Mouse (Mus musculus) embryonic facial prominence, embryonic 10.5 days (tissue): ENCODE measurements around the gene F2r. TPM values are rescaled to one million over a fixed set of nuclear protein-coding genes. Genes with fewer than 3 reads are reported as not detected.
A peak's percentile ranks its signal among the peaks of the same experiment; 100 is the strongest.

ENCODE experiments used
- DNase-seq: peaks from one replicate; pipeline ENCODE4 v3.0.0-alpha.2; 2017; ENCODE audit warnings: low spot score
- H3K27ac ChIP-seq: fragments of 300-500 bp; sonication (generic); replicated peaks from 2 replicates; pipeline ENCODE4 v1.5.1; 2016; ENCODE audit warnings: mild to moderate bottlenecking
- H3K27me3 ChIP-seq: fragments of 300-500 bp; sonication (generic); replicated peaks from 2 replicates; pipeline ENCODE4 v1.6.1; 2016; ENCODE audit warnings: low read depth, mild to moderate bottlenecking; ENCODE audit not compliant: poor library complexity, severe bottlenecking
- H3K36me3 ChIP-seq: fragments of 300-500 bp; sonication (generic); replicated peaks from 2 replicates; pipeline ENCODE4 v1.6.1; 2016; ENCODE audit warnings: mild to moderate bottlenecking, moderate library complexity
- H3K4me1 ChIP-seq: fragments of 300-500 bp; sonication (generic); 2 replicates; pipeline ENCODE4 v1.6.1; 2016
- H3K4me3 ChIP-seq: fragments of 300-500 bp; sonication (generic); 2 replicates; pipeline ENCODE4 v1.5.1; 2016; ENCODE audit warnings: mild to moderate bottlenecking, moderate library complexity
- H3K9me3 ChIP-seq: fragments of 300-500 bp; sonication (generic); 2 replicates; pipeline ENCODE4 v1.6.1; 2016; ENCODE audit warnings: mild to moderate bottlenecking
- WGBS: fragments of 180-500 bp; shearing (Covaris S2); methylation state at CpG from one replicate; pipeline ENCODE4 v1.1.7; 2016; 5-methylcytosine and 5-hydroxymethylcytosine counted together
- polyA plus RNA-seq: library from polyadenylated mRNA; unstranded; fragments of >200 nt; fragmentation: Nextera tagmentation; extraction: Ambion mirVana; gene quantifications from 2 replicates; pipeline ENCODE4 v1.2.1, GENCODE M21; 2016

F2r gene
- 120 and 127 TPM in 2 replicates for polyA plus RNA-seq

DNA sequence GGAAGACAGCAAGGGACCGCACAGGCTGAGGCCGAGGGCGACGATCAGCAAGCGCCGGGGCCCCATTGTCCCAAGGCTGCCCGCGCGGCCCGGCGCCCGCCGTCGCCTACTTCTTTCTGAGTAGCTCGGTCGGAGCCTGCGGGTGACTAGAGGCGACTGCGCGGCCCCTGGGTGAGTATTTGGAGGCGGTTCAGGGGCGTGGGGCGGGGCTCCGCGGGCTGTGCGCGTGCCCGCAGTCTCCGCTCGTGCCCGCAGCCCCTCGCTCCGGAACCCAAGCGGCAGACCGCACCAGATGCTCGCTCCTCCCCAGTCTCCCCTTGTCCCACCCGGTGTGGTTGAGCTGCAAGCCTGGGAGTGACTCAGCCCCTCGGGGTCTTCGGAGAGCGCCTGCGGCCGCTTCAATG, at the start of gene F2r:
Gene F2r (minus strand): TSS at position 179 of the 404 bp plus-strand sequence.
- Histone ChIP-seq H3K27me3 (no peaks in the 10 kb centered on the region), H3K4me3 (peak within 1 kb of the TSS; percentile 88), H3K9me3 (no peaks in the 10 kb centered on the region), H3K27ac (peak within 1 kb of the TSS; percentile 97), H3K36me3 (peaks cover 31% of the 10 kb centered on the region), H3K4me1 (peaks cover 45% of the 10 kb centered on the region)
- DNase-seq = peak; percentile 94
- WGBS = under 1% methylated on average over 42 of the region's 42 CpGs

DNA sequence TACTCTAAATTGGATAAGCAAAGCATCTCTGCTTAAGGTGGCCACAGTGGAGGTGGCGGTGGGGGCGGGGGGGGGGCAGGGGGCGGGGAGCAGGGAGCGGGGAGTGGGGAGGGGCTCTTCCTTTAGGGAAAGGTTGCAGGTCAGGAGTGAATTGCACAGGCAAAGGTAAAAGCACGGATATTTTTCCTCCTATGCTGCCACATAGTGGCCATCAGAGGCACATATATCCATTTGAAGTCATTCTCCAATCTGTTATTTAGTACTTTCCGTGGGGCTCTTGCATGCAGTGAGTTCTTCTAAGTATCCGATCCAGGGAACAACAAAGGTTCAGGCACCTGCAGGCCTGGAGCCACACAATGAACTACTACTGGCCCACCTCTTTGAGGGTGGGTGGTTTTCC, 49.0 kb upstream of the F2r start:
- Histone ChIP-seq H3K27ac (no peak overlapping the region), H3K36me3 (peaks cover 73% of the 10 kb centered on the region), H3K27me3 (no peaks in the 10 kb centered on the region), H3K4me3 (no peak overlapping the region), H3K4me1 (peaks cover 12% of the 10 kb centered on the region), H3K9me3 (no peaks in the 10 kb centered on the region)
- 17% methylated on average over 7 of the region's 7 CpGs for WGBS
- DNase-seq = no peak

- H3K4me3 ChIP-seq = no peak overlapping the region
- H3K27me3 ChIP-seq = no peaks in the 10 kb centered on the region
- no peak for DNase-seq
- H3K9me3 ChIP-seq = no peaks in the 10 kb centered on the region
- peaks cover 12% of the 10 kb centered on the region for H3K4me1 ChIP-seq
- peaks cover 75% of the 10 kb centered on the region for H3K36me3 ChIP-seq
- H3K27ac ChIP-seq = no peak overlapping the region
- WGBS = 85% methylated on average over 13 of the region's 13 CpGs
Observed at GRCm38 (mm10) chr13:95665644-95666356, 47.5 kb upstream of the F2r start.

DNA sequence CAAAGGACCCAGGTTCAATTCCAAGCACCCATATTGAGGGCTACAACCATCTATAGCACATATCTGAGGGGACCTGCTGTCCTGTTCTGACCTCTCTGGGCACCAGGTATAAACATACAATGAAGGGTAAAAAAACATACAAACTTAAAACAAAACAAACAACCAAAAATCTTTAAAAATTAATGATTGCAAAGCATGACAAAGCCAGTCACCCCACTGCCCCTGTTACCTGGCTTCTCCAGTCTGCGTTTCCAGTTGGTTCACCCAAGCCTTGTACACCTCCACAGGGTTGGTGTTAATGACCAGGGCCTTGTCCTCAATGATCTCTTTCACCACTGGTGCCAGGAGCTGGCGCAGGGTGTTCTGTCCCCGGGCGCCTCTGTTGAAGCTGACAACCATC, 45.5 kb upstream of the F2r start:
- DNase-seq = no peak
- Histone ChIP-seq H3K4me3 (no peak overlapping the region), H3K27ac (no peak overlapping the region), H3K36me3 (peaks cover 76% of the 10 kb centered on the region), H3K4me1 (peaks cover 12% of the 10 kb centered on the region), H3K9me3 (no peaks in the 10 kb centered on the region), H3K27me3 (no peaks in the 10 kb centered on the region)
- 93% methylated on average over 4 of the region's 4 CpGs for WGBS

DNA sequence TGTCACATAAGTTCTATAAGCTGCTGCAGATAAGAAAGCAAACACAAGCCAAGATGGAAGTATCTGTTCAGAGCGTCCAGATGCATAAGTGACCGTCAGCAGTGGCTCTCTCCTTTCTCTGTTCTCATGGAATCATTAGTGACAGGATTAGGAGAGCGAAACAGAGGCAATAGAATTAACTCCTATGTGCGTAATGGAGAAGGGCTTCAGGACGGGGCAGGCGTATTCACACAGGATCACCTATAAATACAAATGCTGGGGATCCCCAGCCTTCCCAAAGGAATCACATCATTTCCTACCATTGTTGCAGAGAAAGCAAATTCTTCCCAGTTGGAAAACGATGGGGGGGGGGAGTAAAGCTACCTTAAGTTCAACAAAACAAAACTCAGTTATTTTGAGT, 41.1 kb upstream of the F2r start:
- Histone ChIP-seq H3K9me3 (no peaks in the 10 kb centered on the region), H3K27me3 (no peaks in the 10 kb centered on the region), H3K4me1 (peaks cover 5% of the 10 kb centered on the region), H3K4me3 (no peak overlapping the region), H3K36me3 (peaks cover 66% of the 10 kb centered on the region), H3K27ac (no peak overlapping the region)
- no peak for DNase-seq
- 87% methylated on average over 7 of the region's 7 CpGs for WGBS

GRCm38 (mm10) chr13:95657171-95657570, 38.9 kb upstream of the F2r start:
- Histone ChIP-seq H3K4me3 (no peak overlapping the region), H3K9me3 (no peaks in the 10 kb centered on the region)
- DNase-seq = no peak

GRCm38 (mm10) chr13:95655284-95655683, 37.0 kb upstream of the F2r start:
- no peak overlapping the region for H3K4me3 ChIP-seq
- peaks cover 5% of the 10 kb centered on the region for H3K4me1 ChIP-seq
- H3K27ac ChIP-seq = peak overlapping the region; percentile 40; the same call in 1 of the 2 replicates
- no peaks in the 10 kb centered on the region for H3K27me3 ChIP-seq
- H3K36me3 ChIP-seq = peaks cover 29% of the 10 kb centered on the region
- 38% methylated on average over 9 of the region's 9 CpGs for whole genome bisulfite sequencing
- peak; percentile 21 for DNase-seq
- no peaks in the 10 kb centered on the region for H3K9me3 ChIP-seq

More at GRCm38 (mm10) chr13:95657171-95657570, 38.9 kb upstream of the F2r start:
- Histone ChIP-seq H3K4me1 (peaks cover 5% of the 10 kb centered on the region), H3K27ac (no peak overlapping the region), H3K36me3 (peaks cover 47% of the 10 kb centered on the region), H3K27me3 (no peaks in the 10 kb centered on the region)
- 64% methylated on average over 9 of the region's 9 CpGs for WGBS

- WGBS = 91% methylated on average over 4 of the region's 4 CpGs
- Histone ChIP-seq H3K9me3 (no peaks in the 10 kb centered on the region), H3K4me3 (no peak overlapping the region), H3K4me1 (peaks cover 5% of the 10 kb centered on the region), H3K27me3 (no peaks in the 10 kb centered on the region), H3K27ac (no peak overlapping the region), H3K36me3 (peaks cover 17% of the 10 kb centered on the region)
- DNase-seq = no peak
Observed at GRCm38 (mm10) chr13:95653696-95654095, 35.4 kb upstream of the F2r start.

GRCm38 (mm10) chr13:95651870-95652668, 33.8 kb upstream of the F2r start:
- Histone ChIP-seq H3K9me3 (no peaks in the 10 kb centered on the region), H3K4me3 (no peak overlapping the region), H3K36me3 (peaks cover 7% of the 10 kb centered on the region; the same call in 1 of the 2 replicates), H3K27ac (no peak overlapping the region), H3K4me1 (peaks cover 10% of the 10 kb centered on the region), H3K27me3 (no peaks in the 10 kb centered on the region)
- 81% methylated on average over 7 of the region's 7 CpGs for WGBS
- DNase-seq = no peak

DNA sequence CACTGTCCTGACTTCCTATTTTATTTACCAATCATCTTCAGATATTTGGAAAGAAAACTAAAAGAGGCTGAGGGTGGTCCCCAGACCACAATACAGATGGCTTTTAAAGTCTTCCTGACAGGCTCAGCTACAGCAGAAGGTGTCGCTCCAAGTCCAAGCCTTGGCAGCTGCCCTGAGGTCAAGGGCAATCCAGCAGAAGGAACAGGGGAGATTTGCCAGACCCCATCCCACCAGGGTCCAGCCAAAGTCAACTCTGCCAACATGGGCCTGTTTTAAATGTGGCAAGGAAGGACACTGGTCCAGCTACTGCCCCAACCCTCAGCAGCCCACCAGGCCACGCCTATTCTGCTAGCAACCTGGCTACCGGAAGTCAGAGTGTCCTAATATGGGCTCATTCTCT, 31.7 kb upstream of the F2r start:
- DNase-seq = no peak

GRCm38 (mm10) chr13:95647248-95647647, 29.0 kb upstream of the F2r start:
- peak overlapping the region; percentile 44 for H3K27ac ChIP-seq
- 66% methylated on average over 4 of the region's 4 CpGs for WGBS
- DNase-seq = no peak
- H3K9me3 ChIP-seq = no peaks in the 10 kb centered on the region
- H3K4me3 ChIP-seq = no peak overlapping the region
- peaks cover 36% of the 10 kb centered on the region for H3K36me3 ChIP-seq
- peaks cover 21% of the 10 kb centered on the region for H3K4me1 ChIP-seq
- H3K27me3 ChIP-seq = no peaks in the 10 kb centered on the region

More for the DNA sequence above, 31.7 kb upstream of the F2r start:
- no peaks in the 10 kb centered on the region for H3K27me3 ChIP-seq
- H3K27ac ChIP-seq = no peak overlapping the region
- H3K36me3 ChIP-seq = peaks cover 24% of the 10 kb centered on the region
- H3K9me3 ChIP-seq = no peaks in the 10 kb centered on the region
- H3K4me3 ChIP-seq = no peak overlapping the region
- H3K4me1 ChIP-seq = peaks cover 6% of the 10 kb centered on the region
- 94% methylated on average over 3 of the region's 3 CpGs for WGBS

DNA sequence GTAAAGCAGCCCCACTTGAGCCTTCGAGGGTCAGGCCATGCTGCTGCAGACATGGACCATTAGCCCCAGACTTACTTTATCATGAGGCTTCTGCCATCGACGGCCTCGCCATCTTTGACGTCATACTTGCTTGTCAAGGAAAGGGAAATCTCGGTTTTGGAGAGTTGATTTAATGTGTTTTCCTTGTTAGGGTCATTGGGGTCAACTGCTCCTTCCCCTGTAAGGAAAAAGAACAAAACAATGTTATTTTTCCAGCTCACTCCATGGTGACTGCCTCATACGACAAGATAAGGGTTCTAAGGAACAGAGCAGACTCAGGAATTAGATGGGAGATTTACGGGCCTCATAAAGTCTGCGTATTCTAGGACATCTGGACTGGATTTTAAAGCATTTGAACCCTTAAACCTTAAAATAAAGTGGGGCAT, 28.4 kb upstream of the F2r start:
- Histone ChIP-seq H3K36me3 (peaks cover 36% of the 10 kb centered on the region), H3K27ac (0 out of 2 replicates have a peak overlapping the region, but pooled peaks have one; percentile 44), H3K4me3 (no peak overlapping the region), H3K9me3 (no peaks in the 10 kb centered on the region), H3K27me3 (no peaks in the 10 kb centered on the region), H3K4me1 (peaks cover 21% of the 10 kb centered on the region)
- no peak for DNase-seq
- 66% methylated on average over 9 of the region's 9 CpGs for WGBS
